Mouse (Mus musculus) liver, adult 2 months (tissue): ENCODE results near the gene Glis2.

Source experiments
- CTCF ChIP-seq: fragments of 200-500 bp; IDR thresholded peaks from 2 replicates; pipeline ENCODE4 v1.5.1; 2011; ENCODE audit warnings: low read depth, low read length, control low read depth
- POLR2A ChIP-seq: fragments of 200-500 bp; IDR thresholded peaks from 2 replicates; pipeline ENCODE4 v1.6.1; 2011; ENCODE audit warnings: low read length, control low read depth; ENCODE audit not compliant: insufficient read depth; ENCODE audit errors: extremely low read depth

- TF ChIP-seq CTCF (no peak), POLR2A (no peak)
These were observed 2.8 kb downstream of the Glis2 start for GRCm38 (mm10) chr16:4597296-4597695.
